Mouse (Mus musculus) midbrain, embryonic 14.5 days (tissue): ENCODE measurements around the gene Tgfa. TPM values are rescaled to one million over a fixed set of nuclear protein-coding genes. Genes with fewer than 3 reads are reported as not detected.

Experiments
- ATAC-seq: fragments of 200-750 bp; cut with Nextera tagmentation; 2 replicates; pipeline ENCODE4 v1.8.0; 2017; ENCODE audit warnings: moderate number of reproducible peaks, moderate library complexity; ENCODE audit not compliant: low FRiP score, low TSS enrichment
- DNase-seq: peaks from one replicate; pipeline ENCODE4 v3.0.0-alpha.2; 2015
- H3K27ac ChIP-seq: fragments of 300-500 bp; sonication (generic); replicated peaks from 2 replicates; pipeline ENCODE4 v1.5.1; 2014; ENCODE audit warnings: mild to moderate bottlenecking, low read depth, low read length, moderate library complexity
- H3K27me3 ChIP-seq: fragments of 300-500 bp; sonication (generic); 2 replicates; pipeline ENCODE4 v1.6.1; 2014; ENCODE audit warnings: low read length, control low read depth, mixed read lengths; ENCODE audit not compliant: control insufficient read depth, insufficient read depth
- H3K36me3 ChIP-seq: fragments of 300-500 bp; sonication (generic); 2 replicates; pipeline ENCODE4 v1.6.1; 2014; ENCODE audit warnings: low read length, control low read depth; ENCODE audit not compliant: control insufficient read depth, insufficient read depth
- H3K4me1 ChIP-seq: fragments of 300-500 bp; sonication (generic); 2 replicates; pipeline ENCODE4 v1.6.1; 2014; ENCODE audit warnings: mild to moderate bottlenecking, antibody characterized with exemption, low read length, control low read depth; ENCODE audit not compliant: control insufficient read depth, insufficient read depth
- H3K4me2 ChIP-seq: fragments of 300-500 bp; sonication (generic); 2 replicates; pipeline ENCODE4 v1.6.1; 2014; ENCODE audit warnings: mild to moderate bottlenecking, low read length, moderate library complexity
- H3K4me3 ChIP-seq: fragments of 300-500 bp; sonication (generic); replicated peaks from 2 replicates; pipeline ENCODE4 v1.5.1; 2014; ENCODE audit warnings: low read depth, low read length
- H3K9ac ChIP-seq: fragments of 300-500 bp; sonication (generic); replicated peaks from 2 replicates; pipeline ENCODE4 v1.6.1; 2014; ENCODE audit warnings: mild to moderate bottlenecking, low read length, moderate library complexity
- H3K9me3 ChIP-seq: fragments of 300-500 bp; sonication (generic); 2 replicates; pipeline ENCODE4 v1.6.1; 2016; ENCODE audit warnings: low read length, control low read depth, mixed read lengths; ENCODE audit not compliant: control insufficient read depth
- WGBS: fragments of 180-500 bp; shearing (Covaris S2); extraction: QIAGEN DNeasy Blood & Tissue Kit; methylation state at CpG from one replicate; pipeline ENCODE4 v1.1.7; 2014; 5-methylcytosine and 5-hydroxymethylcytosine counted together
- polyA plus RNA-seq: library from polyadenylated mRNA; unstranded; fragments of >200 nt; fragmentation: Nextera tagmentation; extraction: Ambion mirVana; gene quantifications from 2 replicates; pipeline ENCODE4 v1.2.1, GENCODE M21; 2014

The Tgfa gene
- polyA plus RNA-seq, 1 experiment from 2014 or later = 9.7 TPM

- DNase-seq (no peak), ATAC-seq (no peak)
- no peak overlapping the region for H3K27ac ChIP-seq
- H3K4me3 ChIP-seq = no peak overlapping the region
- no peaks in the 10 kb centered on the region for H3K36me3 ChIP-seq
- H3K9me3 ChIP-seq = no peaks in the 10 kb centered on the region
- no peaks in the 10 kb centered on the region for H3K4me1 ChIP-seq
- no peak overlapping the region for H3K4me2 ChIP-seq
- 61% methylated on average over 3 of the region's 3 CpGs for WGBS
- no peaks in the 10 kb centered on the region for H3K27me3 ChIP-seq
- no peak overlapping the region for H3K9ac ChIP-seq
Observed at GRCm38 (mm10) chr6:86160878-86161277, 34.1 kb upstream of the Tgfa start.

DNA sequence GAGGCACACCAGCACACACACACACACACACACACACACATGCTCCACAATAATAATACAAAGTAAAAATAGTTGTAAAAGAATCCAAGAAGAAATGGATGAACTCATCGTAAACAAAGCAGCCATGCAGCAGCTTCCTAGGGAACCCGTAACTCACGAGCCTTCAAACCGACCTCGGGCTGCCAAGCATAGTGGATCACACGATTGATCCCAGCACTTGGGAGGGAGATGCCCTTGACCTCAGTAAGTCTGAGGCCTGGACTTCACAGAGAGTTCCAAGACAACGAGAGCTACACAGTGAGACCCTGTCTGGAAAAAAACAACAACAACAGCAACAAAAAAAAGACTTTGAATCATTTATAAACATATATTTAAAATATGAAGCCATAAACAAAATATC lies 33.4 kb upstream of the Tgfa start:
- DNase-seq (no peak), ATAC-seq (no peak)
- H3K4me2 ChIP-seq = no peak overlapping the region
- no peak overlapping the region for H3K4me3 ChIP-seq
- H3K27ac ChIP-seq = no peak overlapping the region
- no peak overlapping the region for H3K9ac ChIP-seq
- H3K4me1 ChIP-seq = no peaks in the 10 kb centered on the region
- H3K36me3 ChIP-seq = no peaks in the 10 kb centered on the region
- WGBS = 61% methylated on average over 7 of the region's 7 CpGs
- H3K27me3 ChIP-seq = no peaks in the 10 kb centered on the region
- no peaks in the 10 kb centered on the region for H3K9me3 ChIP-seq

GRCm38 (mm10) chr6:86164028-86164427 lies 31.0 kb upstream of the Tgfa start:
- no peak overlapping the region for H3K4me2 ChIP-seq
- H3K4me3 ChIP-seq = no peak overlapping the region
- no peak for DNase-seq
- ATAC-seq = no peak
- no peaks in the 10 kb centered on the region for H3K27me3 ChIP-seq
- 33% methylated on average over 3 of the region's 3 CpGs for WGBS
- no peak overlapping the region for H3K27ac ChIP-seq
- no peaks in the 10 kb centered on the region for H3K36me3 ChIP-seq
- H3K4me1 ChIP-seq = no peaks in the 10 kb centered on the region
- H3K9ac ChIP-seq = no peak overlapping the region
- H3K9me3 ChIP-seq = no peaks in the 10 kb centered on the region

DNA sequence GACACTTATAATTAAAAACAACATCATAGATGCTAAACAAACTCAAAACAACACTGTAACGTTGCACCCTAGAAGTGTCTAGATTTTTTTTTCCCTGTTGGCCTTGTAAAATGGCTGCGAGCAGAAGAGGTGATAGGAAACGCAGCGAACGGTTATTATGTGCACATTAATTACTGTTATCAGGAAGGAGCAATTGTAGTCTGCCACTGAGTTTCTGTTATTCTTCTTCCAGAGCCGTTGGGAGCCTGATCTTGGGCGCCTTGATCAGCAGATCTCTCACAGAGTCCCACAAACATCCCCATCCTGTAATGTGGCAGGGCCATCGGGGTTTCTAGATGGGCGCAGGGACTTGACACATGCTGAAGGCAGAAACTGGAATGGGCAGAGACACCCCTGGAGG lies 28.6 kb upstream of the Tgfa start:
- no peak overlapping the region for H3K9ac ChIP-seq
- H3K4me3 ChIP-seq = no peak overlapping the region
- no peaks in the 10 kb centered on the region for H3K9me3 ChIP-seq
- 85% methylated on average over 9 of the region's 9 CpGs for WGBS
- ATAC-seq (no peak), DNase-seq (no peak)
- H3K4me1 ChIP-seq = no peaks in the 10 kb centered on the region
- H3K27ac ChIP-seq = no peak overlapping the region
- H3K4me2 ChIP-seq = no peak overlapping the region
- H3K36me3 ChIP-seq = no peaks in the 10 kb centered on the region
- no peaks in the 10 kb centered on the region for H3K27me3 ChIP-seq

- no peaks in the 10 kb centered on the region for H3K27me3 ChIP-seq
- H3K27ac ChIP-seq = no peak overlapping the region
- H3K4me2 ChIP-seq = no peak overlapping the region
- no peaks in the 10 kb centered on the region for H3K36me3 ChIP-seq
- no peaks in the 10 kb centered on the region for H3K9me3 ChIP-seq
- H3K9ac ChIP-seq = no peak overlapping the region
- WGBS = 79% methylated on average over 5 of the region's 5 CpGs
- no peak overlapping the region for H3K4me3 ChIP-seq
- DNase-seq (no peak), ATAC-seq (no peak)
- no peaks in the 10 kb centered on the region for H3K4me1 ChIP-seq
Observed at GRCm38 (mm10) chr6:86167851-86168250, 27.2 kb upstream of the Tgfa start.

DNA sequence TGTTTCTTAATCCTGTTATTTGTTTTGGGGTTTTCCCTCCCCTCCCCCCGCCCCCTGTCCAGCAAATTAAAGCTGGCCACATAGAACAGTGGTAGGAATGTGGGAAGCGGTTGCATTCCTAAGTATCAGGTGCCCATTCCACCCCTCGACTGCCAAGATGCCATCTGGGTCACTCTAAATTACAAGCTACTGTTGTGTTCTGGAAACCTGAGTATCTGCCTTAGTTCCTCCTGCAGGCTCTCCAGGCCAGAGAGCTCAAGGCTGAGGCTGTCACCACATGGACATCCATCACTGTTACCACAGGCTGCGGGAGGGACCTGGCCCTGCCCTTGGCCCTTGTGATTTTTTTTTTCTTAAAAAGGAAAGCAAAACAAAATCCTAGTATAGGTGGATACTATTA lies 25.9 kb upstream of the Tgfa start:
- no peak overlapping the region for H3K4me3 ChIP-seq
- H3K4me2 ChIP-seq = no peak overlapping the region
- H3K4me1 ChIP-seq = no peaks in the 10 kb centered on the region
- 68% methylated on average over 4 of the region's 4 CpGs for WGBS
- no peaks in the 10 kb centered on the region for H3K9me3 ChIP-seq
- H3K27me3 ChIP-seq = no peaks in the 10 kb centered on the region
- ATAC-seq (no peak), DNase-seq (no peak)
- no peaks in the 10 kb centered on the region for H3K36me3 ChIP-seq
- H3K9ac ChIP-seq = no peak overlapping the region
- H3K27ac ChIP-seq = no peak overlapping the region

DNA sequence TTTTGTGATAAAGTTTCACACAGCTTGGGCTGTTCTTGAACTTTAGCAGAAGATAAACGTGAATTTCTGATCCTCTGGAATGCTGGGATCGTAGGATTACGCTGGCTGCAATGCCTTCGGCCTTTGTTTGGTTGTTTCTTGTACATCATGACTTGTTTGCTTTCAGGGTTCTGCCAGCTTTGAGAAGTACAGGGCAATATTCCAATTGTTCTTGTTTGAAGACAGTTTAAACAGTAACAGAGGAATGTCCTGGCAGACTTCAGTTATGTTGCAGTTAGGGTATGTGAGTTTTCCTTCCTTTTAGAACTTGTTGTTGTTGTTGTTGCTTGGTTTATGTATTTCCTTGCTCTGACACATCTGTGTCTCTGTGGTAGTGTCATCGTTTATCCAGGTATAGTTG lies 18.8 kb upstream of the Tgfa start:
- no peak overlapping the region for H3K4me3 ChIP-seq
- H3K36me3 ChIP-seq = no peaks in the 10 kb centered on the region
- no peak for ATAC-seq
- DNase-seq = no peak
- no peaks in the 10 kb centered on the region for H3K27me3 ChIP-seq
- no peak overlapping the region for H3K4me2 ChIP-seq
- 87% methylated on average over 5 of the region's 5 CpGs for WGBS
- H3K9ac ChIP-seq = no peak overlapping the region
- no peaks in the 10 kb centered on the region for H3K4me1 ChIP-seq
- H3K9me3 ChIP-seq = no peaks in the 10 kb centered on the region
- H3K27ac ChIP-seq = no peak overlapping the region

- H3K27ac ChIP-seq = no peak overlapping the region
- no peak overlapping the region for H3K4me2 ChIP-seq
- H3K4me3 ChIP-seq = no peak overlapping the region
- no peaks in the 10 kb centered on the region for H3K9me3 ChIP-seq
- no peaks in the 10 kb centered on the region for H3K36me3 ChIP-seq
- DNase-seq (no peak), ATAC-seq (no peak)
- no peak overlapping the region for H3K9ac ChIP-seq
- H3K27me3 ChIP-seq = no peaks in the 10 kb centered on the region
- 80% methylated on average over 6 of the region's 6 CpGs for WGBS
- H3K4me1 ChIP-seq = no peaks in the 10 kb centered on the region
Observed at GRCm38 (mm10) chr6:86176721-86177120, 18.3 kb upstream of the Tgfa start.

DNA sequence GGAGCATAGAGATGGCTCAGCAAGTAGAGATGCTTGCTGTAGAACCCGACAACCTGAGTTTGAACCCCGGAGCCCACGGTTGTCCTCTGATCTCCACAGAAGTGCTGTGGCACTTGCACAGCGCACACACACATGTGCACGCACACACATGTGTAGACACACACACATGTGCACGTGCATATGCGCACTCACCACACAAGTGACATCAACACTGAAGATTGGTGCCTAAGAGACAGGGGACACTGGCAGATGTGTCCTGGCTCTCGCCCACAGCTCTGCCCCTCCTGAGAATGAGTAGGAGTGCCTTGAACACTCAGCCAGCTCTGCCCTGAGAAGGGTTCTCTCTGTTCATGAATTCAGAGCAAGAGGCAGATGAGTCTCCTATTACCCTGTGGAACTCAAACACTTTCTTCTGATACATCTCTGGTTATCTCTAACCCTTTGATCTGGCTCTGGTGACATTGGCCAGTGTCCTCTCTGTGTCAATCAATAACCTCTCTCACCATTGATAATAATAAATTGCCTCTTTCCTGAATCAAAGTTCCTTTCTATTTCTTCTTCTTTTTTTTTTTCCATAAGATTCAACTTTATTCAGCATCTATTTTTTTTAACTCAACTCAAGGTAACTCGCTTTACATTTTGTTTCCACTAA lies 17.6 kb upstream of the Tgfa start:
- DNase-seq (no peak), ATAC-seq (no peak)
- H3K27ac ChIP-seq = no peak overlapping the region
- no peaks in the 10 kb centered on the region for H3K4me1 ChIP-seq
- H3K36me3 ChIP-seq = no peaks in the 10 kb centered on the region
- H3K9me3 ChIP-seq = no peaks in the 10 kb centered on the region
- H3K9ac ChIP-seq = no peak overlapping the region
- no peak overlapping the region for H3K4me2 ChIP-seq
- no peaks in the 10 kb centered on the region for H3K27me3 ChIP-seq
- no peak overlapping the region for H3K4me3 ChIP-seq
- 95% methylated on average over 9 of the region's 9 CpGs for WGBS
